Mouse (Mus musculus) kidney, adult 11 months (tissue): Measurements from ENCODE around the gene Plekhg1.

Experiments
- DNase-seq: peaks from one replicate; pipeline ENCODE4 v3.0.0; 2022

Plekhg1 gene

DNA sequence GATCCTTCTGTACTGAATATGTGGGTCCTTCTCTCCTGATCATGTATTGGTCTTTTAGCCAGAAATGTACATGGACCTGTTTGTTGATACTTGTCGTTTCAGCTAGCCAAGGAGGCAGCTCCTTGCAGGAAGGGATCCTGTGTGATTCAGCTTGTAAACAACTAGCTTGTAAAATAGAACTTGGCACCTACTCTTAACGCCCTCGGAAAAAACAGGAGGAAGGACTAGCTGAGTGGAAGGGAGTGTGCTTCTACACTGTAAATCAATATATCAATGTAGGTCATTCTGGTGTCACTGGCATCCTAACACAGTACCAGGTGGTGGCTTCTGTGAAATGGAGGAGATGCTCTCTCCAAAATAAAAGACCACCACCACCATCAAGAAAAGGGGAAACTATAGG lies 157.9 kb downstream of the Plekhg1 start:
- DNase-seq = peak; percentile 19

DNA sequence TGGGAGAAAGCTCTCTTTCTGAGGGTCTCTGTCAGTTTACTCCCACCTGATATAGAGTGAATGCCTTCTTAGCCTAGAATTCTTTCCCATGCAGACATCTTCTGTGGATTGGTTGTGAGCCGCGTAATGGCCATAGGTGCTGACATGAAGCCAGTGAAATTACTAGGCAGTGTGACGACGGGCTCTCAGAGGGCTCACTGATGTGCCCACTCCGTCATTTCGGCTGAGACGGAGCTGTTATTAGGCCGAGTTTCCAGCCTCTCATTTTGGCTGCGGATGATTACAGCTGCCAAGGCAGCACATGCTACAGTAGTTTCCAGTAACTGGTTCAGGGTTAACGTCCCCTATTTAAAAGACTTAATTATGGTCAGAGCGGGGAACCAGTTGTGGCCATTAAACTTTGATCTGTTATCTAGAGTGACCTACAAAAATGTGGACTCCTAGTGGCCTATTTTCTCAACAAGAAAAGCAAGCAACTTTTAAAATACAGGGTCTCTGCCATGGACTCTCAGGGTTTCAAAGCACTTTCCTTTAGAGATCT lies 160.3 kb downstream of the Plekhg1 start:
- no peak for DNase-seq

DNA sequence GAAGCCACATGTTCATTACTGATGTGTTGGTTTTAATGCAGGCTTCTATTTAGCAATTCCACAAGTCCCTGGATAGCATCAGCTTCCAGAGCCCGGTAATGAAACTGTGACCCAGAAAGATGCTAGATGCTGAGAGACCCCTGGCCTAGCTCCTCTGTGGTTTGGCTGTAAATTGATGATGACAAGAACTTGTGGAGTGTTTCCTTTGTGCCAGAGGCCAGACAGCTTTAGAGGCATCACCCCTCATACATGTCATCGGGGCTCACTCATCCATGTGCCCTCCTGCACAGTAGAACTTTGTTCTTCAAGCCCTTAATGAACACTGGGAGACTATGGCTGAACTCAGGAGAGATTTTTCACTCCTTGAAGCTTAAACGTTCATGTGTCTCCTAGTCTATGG lies 165.6 kb downstream of the Plekhg1 start:
- DNase-seq = no peak

- no peak for DNase-seq
Observed at GRCm38 (mm10) chr10:3914104-3914503, 173.9 kb downstream of the Plekhg1 start.

GRCm38 (mm10) chr10:3920368-3921152 lies 180.4 kb downstream of the Plekhg1 start:
- DNase-seq = peak; percentile 13

DNA sequence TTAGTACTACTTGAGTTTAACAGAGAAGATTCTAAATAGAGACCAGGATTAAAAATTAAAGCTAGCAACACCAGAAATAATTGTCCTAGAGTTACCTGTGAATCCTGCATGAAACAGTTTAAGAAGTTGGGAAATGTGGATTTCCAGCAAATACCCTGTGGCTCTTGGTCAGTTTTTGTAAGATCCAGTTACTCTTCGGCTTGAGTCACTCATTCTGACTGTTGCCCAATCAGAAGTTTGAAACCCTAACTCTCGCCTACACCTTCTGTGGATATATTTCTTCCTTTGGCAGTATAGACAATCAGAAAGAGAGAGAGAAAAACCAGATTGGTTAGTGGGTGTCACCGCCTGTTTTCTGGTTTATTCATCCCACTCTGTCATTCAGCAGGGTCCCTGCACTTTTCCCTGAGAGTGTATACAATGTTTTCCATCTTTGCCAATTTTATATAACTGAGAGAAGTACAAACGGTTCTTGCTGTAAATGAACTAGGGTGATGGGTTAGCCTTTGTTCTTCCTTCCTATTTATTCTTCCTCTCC lies 187.9 kb downstream of the Plekhg1 start:
- no peak for DNase-seq

DNA sequence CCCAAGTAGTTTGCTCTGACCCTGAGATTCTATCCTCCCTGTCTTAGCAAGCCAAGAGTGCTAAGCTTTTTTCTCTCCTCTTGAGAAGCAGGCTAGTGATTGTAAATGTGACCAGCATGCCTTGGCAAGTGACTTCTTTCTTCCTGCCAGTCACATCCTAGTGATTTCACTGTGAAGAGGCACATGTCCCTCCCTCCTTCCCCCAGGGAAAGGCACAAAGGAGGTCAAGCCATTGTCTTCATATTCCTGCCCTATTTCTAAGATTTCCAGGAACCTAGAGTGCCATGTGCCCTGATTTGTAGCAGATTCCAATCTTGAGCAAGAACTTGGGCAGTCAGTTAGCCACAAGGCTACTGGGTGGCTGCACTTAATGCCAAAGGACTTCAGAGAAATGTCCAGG lies 191.7 kb downstream of the Plekhg1 start:
- DNase-seq = no peak

DNA sequence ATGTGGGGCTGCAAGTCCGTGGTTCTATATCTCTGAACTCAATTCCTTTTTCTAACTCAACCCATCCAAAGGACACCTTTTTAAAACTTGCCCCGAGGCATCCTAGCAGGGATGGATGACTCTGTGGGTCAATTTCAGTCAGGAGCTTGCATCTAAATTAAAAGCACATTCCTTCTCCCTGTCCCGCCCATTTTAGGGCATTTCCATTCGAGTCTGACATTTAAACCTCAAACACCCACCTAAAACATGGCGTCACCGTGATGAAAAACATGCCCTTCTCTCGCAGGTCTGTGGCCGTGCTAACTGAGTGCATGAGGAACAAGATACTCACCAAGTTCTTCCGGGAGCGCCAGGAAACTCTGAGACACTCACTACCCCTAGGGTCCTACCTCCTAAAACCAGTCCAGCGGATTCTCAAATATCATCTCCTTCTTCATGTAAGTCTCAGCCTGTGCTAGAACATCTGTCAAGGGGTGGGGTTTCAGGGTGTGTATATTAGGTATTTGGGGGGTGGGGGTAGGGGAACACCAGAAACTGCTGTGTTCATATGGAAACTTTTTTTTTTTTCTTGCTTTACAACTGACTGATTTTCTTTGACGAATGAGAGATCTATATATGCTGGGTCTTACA lies 193.3 kb downstream of the Plekhg1 start:
- DNase-seq = no peak

- no peak for DNase-seq
Observed at GRCm38 (mm10) chr10:3936864-3937263, 196.7 kb downstream of the Plekhg1 start.

DNA sequence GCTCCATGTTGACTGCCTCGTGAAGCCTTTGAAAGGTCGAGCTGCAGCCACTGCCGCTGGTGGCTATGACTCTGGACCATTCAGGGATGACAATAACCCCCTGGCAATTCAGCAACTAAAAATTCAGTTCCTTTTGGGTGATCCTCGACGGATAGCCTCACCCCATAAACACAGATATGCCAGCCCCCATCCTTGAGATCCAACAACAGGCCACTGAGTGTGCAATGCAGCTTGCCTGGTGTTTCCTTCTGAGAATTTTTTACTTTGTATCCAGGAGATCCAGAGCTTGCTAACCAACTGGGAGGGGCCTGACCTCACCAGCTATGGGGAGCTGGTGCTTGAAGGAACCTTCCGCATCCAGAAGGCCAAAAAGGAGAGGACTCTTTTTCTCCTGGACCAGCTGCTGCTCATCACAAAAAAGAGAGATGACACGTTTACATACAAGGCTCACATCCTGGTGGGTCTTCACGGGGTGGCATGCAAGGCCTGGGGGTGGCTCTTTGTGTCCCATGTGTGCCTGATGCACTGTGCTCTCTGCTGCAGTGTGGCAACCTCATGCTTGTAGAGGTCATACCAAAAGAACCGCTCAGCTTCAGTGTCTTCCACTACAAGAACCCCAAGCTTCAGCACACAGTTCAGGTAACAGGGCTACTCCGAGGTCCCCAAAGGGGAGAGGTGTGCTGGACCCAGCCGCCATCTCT lies 199.9 kb downstream of the Plekhg1 start:
- no peak for DNase-seq

GRCm38 (mm10) chr10:3940596-3940975 lies 200.4 kb downstream of the Plekhg1 start:
- DNase-seq = no peak

- DNase-seq = peak; percentile 83
Observed at GRCm38 (mm10) chr10:3941054-3941757, 201.0 kb downstream of the Plekhg1 start.

- no peak for DNase-seq
Observed at GRCm38 (mm10) chr10:3942289-3942688, 202.1 kb downstream of the Plekhg1 start.

GRCm38 (mm10) chr10:3943492-3944395 lies 203.6 kb downstream of the Plekhg1 start:
- DNase-seq = no peak

GRCm38 (mm10) chr10:3946871-3947270 lies 206.7 kb downstream of the Plekhg1 start:
- DNase-seq = no peak

DNA sequence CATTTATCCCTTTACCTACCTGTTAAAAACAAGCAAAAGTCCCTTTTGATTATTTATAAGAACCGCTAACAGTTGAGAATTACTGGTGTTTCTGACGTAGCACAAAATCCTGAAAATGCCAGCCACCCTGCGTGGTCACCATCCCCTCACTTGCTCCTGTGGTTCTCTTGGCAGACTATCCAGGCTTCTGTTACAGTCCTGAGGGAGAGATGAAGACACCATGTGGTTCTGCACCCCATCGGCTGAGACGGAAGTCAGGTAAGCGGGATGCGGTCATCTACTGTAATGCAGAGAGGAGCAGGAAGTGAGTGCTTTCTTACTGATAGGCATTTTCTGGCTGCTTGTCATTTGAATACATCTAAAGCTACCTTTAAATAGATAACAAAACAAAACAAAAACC lies 207.2 kb downstream of the Plekhg1 start:
- no peak for DNase-seq

- no peak for DNase-seq
Observed at GRCm38 (mm10) chr10:3949306-3949705, 209.1 kb downstream of the Plekhg1 start.

DNA sequence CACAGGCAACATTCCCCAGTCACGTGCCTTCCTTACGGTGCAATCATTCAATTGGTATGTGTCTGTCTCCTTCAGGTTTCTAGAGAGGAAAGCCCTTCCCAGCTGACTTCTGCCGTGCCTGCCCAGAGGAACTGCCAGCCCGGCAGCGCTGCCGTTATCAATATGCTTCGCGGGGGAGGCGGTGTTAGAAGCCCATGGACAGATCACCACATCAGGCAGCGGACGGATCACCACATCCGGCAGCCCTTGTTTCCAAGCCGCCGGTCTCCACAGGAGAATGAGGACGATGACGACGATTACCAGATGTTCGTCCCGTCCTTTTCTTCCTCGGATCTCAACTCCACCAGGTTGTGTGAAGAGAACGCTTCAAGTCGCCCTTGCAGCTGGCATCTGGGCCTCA lies 216.3 kb downstream of the Plekhg1 start:
- DNase-seq = no peak

- DNase-seq = no peak
Observed at GRCm38 (mm10) chr10:3958591-3958990, 218.4 kb downstream of the Plekhg1 start.

- DNase-seq = no peak
Observed at GRCm38 (mm10) chr10:3969026-3969425, 228.9 kb downstream of the Plekhg1 start.

DNA sequence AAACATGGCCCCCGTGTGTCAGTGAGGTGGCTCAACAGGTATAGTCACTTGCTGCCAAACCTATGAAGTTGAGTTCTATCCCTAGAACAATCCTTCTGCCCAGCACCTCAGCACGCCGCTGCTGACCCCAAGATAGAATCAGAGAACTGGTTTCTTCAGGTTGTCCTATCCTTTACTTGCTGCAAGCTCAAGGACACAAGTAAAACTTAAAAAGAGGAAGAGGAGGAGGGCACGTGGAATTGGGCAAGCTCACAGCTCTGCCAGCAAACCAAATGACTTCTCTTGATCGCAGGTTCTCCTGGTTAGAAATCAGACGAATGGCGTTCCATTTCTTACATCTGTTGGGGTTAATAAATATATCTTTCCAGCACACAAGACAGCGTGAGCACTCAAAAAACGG lies 232.1 kb downstream of the Plekhg1 start:
- DNase-seq = no peak
